Mouse (Mus musculus) Patski (cell line): Measurements from ENCODE around the gene Gm26566. TPM values are rescaled to one million over a fixed set of nuclear protein-coding genes. Genes with fewer than 3 reads are reported as not detected.

Experiments used
- ATAC-seq: fragments of 100-300 bp; one replicate; pipeline ENCODE4 v1.8.0; 2021
- CTCF ChIA-PET: fragments of 350-600 bp; sonication (Branson Sonifier 250); formaldehyde crosslinking; loops from one replicate; lab custom pipeline; 2022; ENCODE audit warnings: inconsistent platforms; lab: Charles Lee
- POLR2A ChIA-PET: fragments of 350-600 bp; sonication (Branson Sonifier 250); formaldehyde crosslinking; loops from one replicate; lab custom pipeline; 2022; ENCODE audit warnings: antibody characterized with exemption, inconsistent platforms; lab: Charles Lee
- DNase-seq: peaks from one replicate; pipeline ENCODE4 v3.0.0-alpha.2; 2011; ENCODE audit warnings: low read depth, low spot score
- H3K27me3 ChIP-seq: fragments of 371-371 bp; one replicate; pipeline ENCODE4 v1.5.1; 2021
- CTCF ChIP-seq: fragments of 100-300 bp; IDR thresholded peaks from one replicate; pipeline ENCODE4 v1.5.1; 2021
- in situ Hi-C: fragments of 300-500 bp; cut with MboI; formaldehyde crosslinking; loops from 3 replicates; pipeline ENCODE4 v1.11.1; 2018; ENCODE audit warnings: low pct_unique_long_range_greater_than_20kb, mixed read lengths
- polyA plus RNA-seq: library from polyadenylated mRNA; unstranded; gene quantifications from one replicate; pipeline ENCODE4 v1.2.3, GENCODE M21; 2021

The Gm26566 gene
- 1.3 TPM for polyA plus RNA-seq

DNA sequence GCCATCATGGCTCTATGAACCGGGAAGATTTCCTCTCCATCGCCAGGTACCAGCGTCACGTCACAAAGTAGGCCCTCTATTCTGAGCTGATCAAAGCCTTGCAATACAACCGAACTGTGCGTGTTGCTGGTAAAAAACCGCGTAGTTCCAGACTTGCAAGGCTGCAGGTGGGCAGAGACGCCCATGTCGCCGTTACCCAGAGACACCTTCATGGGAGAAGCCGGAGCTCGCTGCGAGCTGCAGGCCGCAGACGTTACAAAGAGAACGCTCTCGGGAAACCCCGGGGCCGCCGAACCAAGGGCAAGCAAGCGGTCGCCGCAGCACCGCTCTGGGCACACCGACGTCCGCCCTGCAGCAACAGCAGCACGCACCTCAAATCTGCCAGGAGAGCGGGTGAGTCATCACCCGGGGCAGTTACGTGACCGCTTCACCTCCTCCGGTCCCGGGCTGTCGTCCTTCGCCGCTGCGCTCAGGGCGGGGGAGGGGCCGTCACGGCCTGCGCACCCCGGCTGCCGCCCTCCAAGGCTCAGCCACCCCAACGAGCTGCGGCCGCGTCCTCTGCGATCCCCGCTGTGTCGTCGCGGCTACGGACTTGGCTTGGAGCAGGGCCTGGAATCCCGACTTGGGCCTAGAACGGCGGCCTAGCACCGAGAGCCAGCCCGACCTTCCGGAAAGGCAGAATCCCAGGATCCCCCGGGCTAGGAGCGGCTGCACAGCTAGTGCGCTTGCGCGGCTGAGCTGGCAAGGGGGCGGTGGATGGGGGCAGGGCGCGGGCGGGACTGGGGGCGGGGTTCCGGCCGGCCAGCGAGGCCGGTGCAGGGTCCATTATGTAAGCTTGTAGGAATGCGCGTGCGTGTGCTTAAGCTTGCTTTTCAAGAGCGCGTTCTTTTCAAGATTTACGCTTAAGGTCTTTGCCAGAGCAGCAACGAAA, at the start of gene Gm26566, which contains the start of gene Klhl9:
Gene Gm26566 (plus strand): TSS at position 15 of the 931 bp plus-strand sequence.
Gene Klhl9 (minus strand): TSS at position 675 of the 931 bp plus-strand sequence.
- POLR2A ChIA-PET = interaction anchor here (0.7 kb wide), 1 partner anchor 25 kb away, joined by 4 read pairs; no protein-coding TSS in a partner anchor
- no peak for TF ChIP-seq CTCF
- peak; percentile 93 for ATAC-seq
- CTCF ChIA-PET = interaction anchor here (1.1 to 7.6 kb wide), 4 partner anchors 9 to 24 kb away, joined by 3 to 62 read pairs (median 4); no protein-coding TSS in a partner anchor
- DNase-seq = peak; percentile 67
- H3K27me3 ChIP-seq = no peaks in the 10 kb centered on the region
- in situ Hi-C loops = no loop called here

- peaks cover 7% of the 10 kb centered on the region for H3K27me3 ChIP-seq
- no peak for TF ChIP-seq CTCF
- ATAC-seq (no peak), DNase-seq (no peak)
- ChIA-PET CTCF (interaction anchor here (0.6 kb wide), 1 partner anchor 154 kb away, joined by 10 read pairs; no protein-coding TSS in a partner anchor), POLR2A (no interaction called here)
- in situ Hi-C loops = no loop called here
Measured at GRCm38 (mm10) chr4:88676824-88677223, 44.8 kb upstream of the Gm26566 start, which contains the start of gene Ifna16. Gene Ifna16 (minus strand): TSS chr4:88676924.

GRCm38 (mm10) chr4:88680362-88680761, 41.2 kb upstream of the Gm26566 start:
- ChIA-PET CTCF (no interaction called here), POLR2A (interaction anchor here (1.0 kb wide), 1 partner anchor 141 kb away, joined by 3 read pairs; no protein-coding TSS in a partner anchor)
- in situ Hi-C loops = no loop called here
- ATAC-seq = no peak
- DNase-seq = no peak
- peak; percentile 39 for TF ChIP-seq CTCF
- H3K27me3 ChIP-seq = peaks cover under 1% of the 10 kb centered on the region

- no peak for ATAC-seq
- CTCF ChIA-PET = interaction anchor here (1.3 kb wide), 1 partner anchor 140 kb away, joined by 4 read pairs; no protein-coding TSS in a partner anchor
- no peak for DNase-seq
- no peak for TF ChIP-seq CTCF
- in situ Hi-C loops = no loop called here
- POLR2A ChIA-PET = interaction anchor here (1.0 kb wide), 1 partner anchor 140 kb away, joined by 3 read pairs; no protein-coding TSS in a partner anchor
- H3K27me3 ChIP-seq = no peaks in the 10 kb centered on the region
Measured at GRCm38 (mm10) chr4:88681353-88681752, 40.3 kb upstream of the Gm26566 start.

DNA sequence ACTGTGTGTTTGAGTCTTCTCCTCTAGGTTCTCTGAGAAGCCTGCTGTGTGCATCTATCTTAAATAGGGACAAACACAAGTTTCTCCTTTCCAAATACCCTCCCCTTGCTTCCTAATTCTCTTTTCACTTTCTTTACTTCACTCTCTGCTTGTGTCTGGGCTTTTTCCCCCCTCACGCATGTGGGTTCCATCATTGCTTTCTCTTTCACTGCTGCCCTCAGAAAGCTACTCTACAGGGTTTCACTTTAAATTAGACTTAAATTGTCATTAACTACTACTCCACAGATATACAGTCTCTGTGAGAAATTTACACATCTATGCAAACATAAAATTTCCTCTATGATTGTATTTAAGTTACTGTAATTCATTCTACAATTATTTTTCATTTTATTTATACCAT, 37.8 kb upstream of the Gm26566 start, which contains the start of gene Ifna2:
Gene Ifna2 (minus strand): TSS at position 101 of the 400 bp plus-strand sequence.
- DNase-seq (no peak), ATAC-seq (no peak)
- in situ Hi-C loops = no loop called here
- ChIA-PET CTCF (interaction anchor here (1.2 kb wide), 1 partner anchor 13 kb away, joined by 3 read pairs; no protein-coding TSS in a partner anchor), POLR2A (no interaction called here)
- no peak for TF ChIP-seq CTCF
- peaks cover 8% of the 10 kb centered on the region for H3K27me3 ChIP-seq

DNA sequence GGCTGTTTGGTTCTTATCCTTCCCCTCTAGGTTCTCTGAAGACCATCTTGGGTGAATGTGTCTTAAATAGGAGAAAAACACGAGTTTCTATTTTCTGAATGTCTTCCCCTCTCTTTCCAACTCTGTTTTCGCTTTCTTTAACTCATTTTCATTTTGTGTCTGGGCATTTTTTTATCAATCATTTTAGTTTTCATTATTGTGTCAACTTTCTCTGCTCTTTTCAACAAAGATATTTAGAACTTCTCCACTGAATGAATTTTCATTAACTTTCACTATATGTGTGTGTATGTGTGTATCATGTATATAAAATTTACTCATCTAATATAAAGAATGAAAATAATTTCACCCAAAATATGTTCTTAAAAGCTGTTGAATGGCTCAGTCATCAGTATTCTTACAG, 30.3 kb upstream of the Gm26566 start, which contains the start of gene Ifnab:
Gene Ifnab (minus strand): TSS at position 101 of the 400 bp plus-strand sequence.
- in situ Hi-C loops = loop anchor here (5.0 kb wide), 1 partner anchor 36 kb away; no protein-coding TSS in a partner anchor
- ChIA-PET POLR2A (no interaction called here), CTCF (no interaction called here)
- no peak for DNase-seq
- TF ChIP-seq CTCF = no peak
- H3K27me3 ChIP-seq = peaks cover 26% of the 10 kb centered on the region
- no peak for ATAC-seq

- H3K27me3 ChIP-seq = peaks cover 26% of the 10 kb centered on the region
- DNase-seq = no peak
- ChIA-PET POLR2A (no interaction called here), CTCF (no interaction called here)
- ATAC-seq = no peak
- no peak for TF ChIP-seq CTCF
- in situ Hi-C loops = loop anchor here (5.0 kb wide), 1 partner anchor 35 kb away; no protein-coding TSS in a partner anchor
Measured at GRCm38 (mm10) chr4:88692537-88692936, 29.1 kb upstream of the Gm26566 start.

- POLR2A ChIA-PET = no interaction called here
- H3K27me3 ChIP-seq = peaks cover 18% of the 10 kb centered on the region
- no peak for ATAC-seq
- no peak for DNase-seq
- TF ChIP-seq CTCF = no peak
- in situ Hi-C loops = loop anchor here (5.0 kb wide), 1 partner anchor 34 kb away; no protein-coding TSS in a partner anchor
- CTCF ChIA-PET = no interaction called here
Measured at GRCm38 (mm10) chr4:88693392-88693791, 28.2 kb upstream of the Gm26566 start.

DNA sequence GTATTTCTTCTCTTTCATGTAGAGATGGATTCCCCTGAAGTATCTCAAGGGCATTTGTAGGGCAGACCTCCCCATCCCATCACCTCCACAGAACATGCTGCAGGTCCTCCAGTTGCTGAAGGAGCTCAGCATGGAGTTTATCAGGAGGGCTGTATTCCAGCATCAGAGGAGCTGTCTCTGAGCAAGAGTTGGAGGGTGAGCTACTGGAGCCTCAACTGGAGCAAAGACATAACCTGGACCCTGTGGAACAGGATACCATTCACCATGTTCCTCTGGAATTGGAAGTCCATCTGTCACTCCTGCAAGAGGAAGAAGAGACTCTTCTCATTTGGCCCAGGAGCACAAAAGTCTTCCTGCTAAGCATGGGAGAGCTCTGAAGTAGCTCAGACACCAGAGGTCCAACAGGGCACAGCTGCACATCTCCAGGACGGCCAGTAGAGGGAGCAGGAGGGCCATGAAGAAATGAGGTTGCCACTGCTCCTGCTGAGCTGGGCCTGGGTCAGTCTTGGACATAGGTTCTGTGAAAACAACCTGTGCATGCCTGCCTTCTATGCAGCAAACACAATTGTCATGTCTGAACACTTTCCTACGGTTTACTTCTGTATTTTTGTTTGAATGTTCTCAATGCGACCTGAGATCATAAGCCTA, 25.2 kb upstream of the Gm26566 start:
- peaks cover 14% of the 10 kb centered on the region for H3K27me3 ChIP-seq
- peak; percentile 95 for TF ChIP-seq CTCF
- in situ Hi-C loops = no loop called here
- CTCF ChIA-PET = interaction anchor here (0.7 to 4.2 kb wide), 12 partner anchors 9 to 125 kb away, joined by 3 to 62 read pairs (median 5); partner anchors contain the start of genes Gm26566, Ifna2 and Klhl9
- DNase-seq (no peak), ATAC-seq (peak; percentile 78)
- POLR2A ChIA-PET = no interaction called here

- POLR2A ChIA-PET = no interaction called here
- peaks cover 12% of the 10 kb centered on the region for H3K27me3 ChIP-seq
- no peak for ATAC-seq
- no peak for TF ChIP-seq CTCF
- CTCF ChIA-PET = interaction anchor here (0.7 to 4.2 kb wide), 11 partner anchors 9 to 125 kb away, joined by 3 to 62 read pairs (median 5); partner anchors contain the start of genes Gm26566, Ifna2 and Klhl9
- in situ Hi-C loops = no loop called here
- no peak for DNase-seq
Measured at GRCm38 (mm10) chr4:88697108-88697507, 24.5 kb upstream of the Gm26566 start.
